Mouse (Mus musculus) heart, adult 2 months (tissue): Measurements from ENCODE around the gene Mturn.

ENCODE experiments used
- CTCF ChIP-seq: fragments of 200-600 bp; IDR thresholded peaks from 2 replicates; pipeline ENCODE4 v1.8.1; 2022; ENCODE audit warnings: antibody characterized with exemption, mild to moderate bottlenecking, moderate library complexity
- EP300 ChIP-seq: fragments of 200-500 bp; IDR thresholded peaks from 2 replicates; pipeline ENCODE4 v1.6.1; 2011; ENCODE audit warnings: low read depth, low read length, control low read depth; ENCODE audit not compliant: insufficient read depth
- POLR2A ChIP-seq: fragments of 200-500 bp; IDR thresholded peaks from 2 replicates; pipeline ENCODE4 v1.6.1; 2011; ENCODE audit warnings: mild to moderate bottlenecking, low read depth, low read length, control low read depth; ENCODE audit not compliant: insufficient read depth

GRCm38 (mm10) chr6:54685103-54685502, 3.7 kb downstream of the Mturn start:
- no peak for TF ChIP-seq POLR2A
- no peak for TF ChIP-seq EP300
- TF ChIP-seq CTCF = no peak
